Mouse (Mus musculus) testis, adult 2 months (tissue): ENCODE measurements around the gene Acss1. TPM values are rescaled to one million over a fixed set of nuclear protein-coding genes. Genes with fewer than 3 reads are reported as not detected.

ENCODE experiments used
- H3K27ac ChIP-seq: fragments of 200-500 bp; 2 replicates; pipeline ENCODE4 v1.5.1; 2012; ENCODE audit warnings: low read depth, low read length; ENCODE audit not compliant: control insufficient read depth, insufficient read depth
- H3K27me3 ChIP-seq: fragments of 200-500 bp; 2 replicates; pipeline ENCODE4 v1.6.1; 2012; ENCODE audit warnings: mild to moderate bottlenecking, low read length, moderate library complexity; ENCODE audit not compliant: control insufficient read depth, insufficient read depth
- H3K36me3 ChIP-seq: fragments of 200-500 bp; 2 replicates; pipeline ENCODE4 v1.6.1; 2012; ENCODE audit warnings: mild to moderate bottlenecking, low read length; ENCODE audit not compliant: control insufficient read depth, insufficient read depth
- H3K4me1 ChIP-seq: fragments of 200-500 bp; 2 replicates; pipeline ENCODE4 v1.6.1; 2012; ENCODE audit warnings: low read length; ENCODE audit not compliant: control insufficient read depth, insufficient read depth
- H3K4me3 ChIP-seq: fragments of 200-500 bp; 2 replicates; pipeline ENCODE4 v1.5.1; 2012; ENCODE audit warnings: low read depth, mild to moderate bottlenecking, low read length, moderate library complexity, mixed read lengths; ENCODE audit not compliant: control insufficient read depth
- CTCF ChIP-seq: fragments of 200-500 bp; IDR thresholded peaks from 2 replicates; pipeline ENCODE4 v1.5.1; 2012; ENCODE audit warnings: low read depth, mild to moderate bottlenecking, inconsistent platforms, low read length, moderate library complexity; ENCODE audit not compliant: control insufficient read depth, insufficient read depth, insufficient replicate concordance
- POLR2A ChIP-seq: fragments of 200-500 bp; IDR thresholded peaks from 2 replicates; pipeline ENCODE4 v1.6.1; 2012; ENCODE audit warnings: low read depth, mild to moderate bottlenecking, inconsistent platforms, low read length, moderate library complexity; ENCODE audit not compliant: control insufficient read depth
- polyA plus RNA-seq: library from polyadenylated mRNA; depleted of rRNA; stranded (reverse); fragments of >200 nt; gene quantifications from 2 replicates; pipeline ENCODE4 v1.2.3, GENCODE M21; 2012

The Acss1 gene
- polyA plus RNA-seq, 1 experiment, result 14.6 TPM

DNA sequence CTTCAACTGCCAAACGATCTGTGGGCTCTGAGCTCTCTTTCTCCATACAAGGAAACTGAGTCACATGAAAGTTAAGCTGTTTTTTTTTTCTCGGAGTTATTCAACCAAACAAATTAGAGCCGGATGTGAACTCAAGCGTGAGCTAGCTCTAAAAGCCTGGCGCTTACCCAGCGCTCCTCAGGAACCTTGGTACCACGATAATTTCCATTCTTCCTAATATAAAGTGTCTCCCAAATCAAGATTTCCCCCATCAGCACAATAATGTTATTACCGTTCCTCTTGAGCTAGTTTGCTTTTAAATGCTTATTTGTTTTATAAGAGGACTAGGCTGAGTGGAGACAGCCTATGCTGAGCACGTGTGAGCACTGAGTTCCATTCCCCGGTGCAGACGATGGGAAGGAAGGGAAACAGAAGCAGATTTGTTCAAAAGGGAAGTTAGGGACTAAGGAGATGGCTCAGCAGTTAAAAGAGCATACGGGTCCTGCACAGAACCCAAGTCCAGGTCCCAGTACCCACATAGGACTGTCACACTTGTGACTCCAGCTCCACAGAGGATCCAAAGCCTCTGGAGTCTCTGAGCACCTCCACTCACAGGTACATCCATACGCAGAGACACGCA lies 20.5 kb downstream of the Acss1 start:
- H3K27ac ChIP-seq, result peak overlapping the region; percentile 30; the same call in 1 of the 2 replicates
- no peak for TF ChIP-seq CTCF
- TF ChIP-seq POLR2A, result no peak
- H3K36me3 ChIP-seq, result no peaks in the 10 kb centered on the region
- H3K4me1 ChIP-seq, result peaks cover 5% of the 10 kb centered on the region
- no peaks in the 10 kb centered on the region for H3K27me3 ChIP-seq
- no peak overlapping the region for H3K4me3 ChIP-seq

DNA sequence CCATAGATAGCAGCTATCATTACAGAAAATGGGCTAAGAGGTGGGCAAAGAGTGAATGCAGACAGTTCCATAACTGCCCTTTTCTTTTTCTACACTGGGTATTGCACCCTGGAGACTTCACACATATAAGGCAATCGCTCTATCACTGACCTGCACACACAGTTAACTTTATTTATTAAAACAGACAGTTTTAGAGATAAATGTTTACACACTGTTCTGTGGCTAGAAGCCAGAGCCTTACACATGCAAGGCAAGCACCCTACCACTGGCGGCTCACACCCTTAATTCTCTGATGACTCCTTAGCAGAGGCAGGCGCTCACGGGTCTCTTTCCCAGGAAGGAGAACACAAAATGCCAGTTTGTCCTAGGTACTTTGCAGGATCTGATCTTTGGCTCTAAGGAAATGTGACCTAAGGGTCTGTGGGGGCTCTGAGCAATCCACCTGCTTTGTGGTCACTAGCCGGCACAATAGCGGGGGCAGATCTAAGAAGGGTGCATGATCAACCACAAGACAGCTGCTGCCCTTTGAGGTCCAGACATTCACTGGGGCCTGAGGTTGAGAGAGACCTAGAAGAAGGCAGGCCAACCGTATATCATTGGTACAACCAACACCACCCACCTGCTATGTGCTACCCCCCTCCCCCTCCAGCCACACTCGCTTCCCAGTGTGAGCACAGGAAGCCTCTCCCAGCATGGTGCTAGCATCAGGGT lies 21.7 kb downstream of the Acss1 start:
- Histone ChIP-seq H3K27me3 (no peaks in the 10 kb centered on the region), H3K4me1 (peaks cover 5% of the 10 kb centered on the region), H3K4me3 (no peak overlapping the region), H3K27ac (no peak overlapping the region), H3K36me3 (no peaks in the 10 kb centered on the region)
- TF ChIP-seq POLR2A (no peak), CTCF (no peak)

DNA sequence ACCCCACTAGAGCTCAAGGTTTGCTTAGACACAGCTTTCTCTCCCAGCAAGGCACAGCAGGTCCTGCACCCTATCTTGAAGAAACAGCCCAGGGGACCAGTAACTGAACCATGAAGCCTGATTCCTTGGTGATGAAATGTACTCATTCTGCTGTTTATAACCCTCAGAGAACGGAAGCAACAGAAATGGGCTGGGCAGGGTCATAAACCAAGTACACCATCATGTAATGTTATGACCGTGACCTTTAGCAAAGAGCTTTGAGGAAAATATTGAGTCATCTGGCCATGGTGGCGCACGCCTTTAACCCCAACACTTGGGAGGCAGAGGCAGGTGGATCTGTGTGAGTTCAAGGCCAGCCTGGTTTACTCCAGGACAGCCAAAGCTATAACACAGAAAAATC lies 23.1 kb downstream of the Acss1 start:
- Histone ChIP-seq H3K36me3 (no peaks in the 10 kb centered on the region), H3K27ac (no peak overlapping the region), H3K27me3 (no peaks in the 10 kb centered on the region), H3K4me3 (no peak overlapping the region), H3K4me1 (peaks cover 5% of the 10 kb centered on the region)
- no peak for TF ChIP-seq CTCF
- TF ChIP-seq POLR2A, result no peak

DNA sequence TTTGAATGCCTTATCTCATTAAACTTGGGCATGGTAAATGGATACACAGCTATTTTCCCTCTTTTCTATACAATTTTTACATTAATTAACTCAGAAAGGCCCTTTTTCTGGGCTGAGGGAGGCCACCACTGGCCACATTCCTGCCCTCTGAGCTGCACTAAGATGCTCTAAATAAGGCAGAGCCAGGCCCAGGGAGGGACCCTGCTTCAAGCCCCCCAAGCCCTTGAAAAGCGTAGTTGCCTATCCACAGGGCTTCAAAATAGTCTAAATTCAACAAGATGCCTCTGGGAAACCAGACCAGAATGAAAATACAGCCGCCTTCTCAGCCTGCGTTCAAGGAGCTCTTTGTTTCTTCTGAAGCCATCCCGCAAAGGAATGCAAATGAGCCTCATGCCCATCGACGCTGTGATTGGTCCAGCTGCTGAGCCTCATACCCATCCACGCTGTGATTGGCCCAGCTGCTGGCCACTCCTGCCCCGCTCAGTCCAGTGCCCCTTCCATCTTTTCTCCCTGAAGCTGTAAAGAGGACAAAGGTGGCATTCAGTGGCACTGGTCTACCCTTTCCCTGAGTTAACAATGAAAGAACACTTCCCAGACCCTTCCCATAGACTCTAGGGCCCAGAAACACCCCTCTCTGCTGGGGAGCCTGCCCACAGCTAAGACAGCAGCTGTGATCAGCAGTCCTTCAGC lies 24.4 kb downstream of the Acss1 start:
- Histone ChIP-seq H3K27ac (no peak overlapping the region), H3K36me3 (no peaks in the 10 kb centered on the region), H3K4me3 (no peak overlapping the region), H3K4me1 (peaks cover 5% of the 10 kb centered on the region), H3K27me3 (no peaks in the 10 kb centered on the region)
- TF ChIP-seq CTCF, result no peak
- no peak for TF ChIP-seq POLR2A

DNA sequence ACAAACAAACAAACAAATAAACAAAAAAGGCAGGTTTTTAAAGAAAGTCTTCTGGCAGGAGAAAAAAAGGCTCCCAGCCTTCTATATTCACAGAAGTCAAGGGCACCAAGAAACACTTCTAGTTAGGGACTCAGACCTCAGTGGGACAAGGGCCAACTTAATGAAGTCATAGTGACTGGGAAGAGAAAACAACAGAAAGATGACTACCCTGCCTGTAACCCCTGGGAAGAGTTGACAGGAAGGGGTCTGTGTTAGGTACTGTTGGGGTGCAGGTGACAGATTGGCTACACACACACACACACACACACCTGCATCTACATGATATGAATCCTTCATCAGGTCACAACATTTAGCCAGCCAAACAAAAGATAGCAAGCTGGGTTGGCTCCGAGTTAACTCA lies 25.1 kb downstream of the Acss1 start:
- no peak overlapping the region for H3K4me3 ChIP-seq
- H3K27me3 ChIP-seq, result no peaks in the 10 kb centered on the region
- H3K27ac ChIP-seq, result no peak overlapping the region
- no peaks in the 10 kb centered on the region for H3K36me3 ChIP-seq
- H3K4me1 ChIP-seq, result peaks cover 5% of the 10 kb centered on the region
- TF ChIP-seq POLR2A (no peak), CTCF (no peak)

DNA sequence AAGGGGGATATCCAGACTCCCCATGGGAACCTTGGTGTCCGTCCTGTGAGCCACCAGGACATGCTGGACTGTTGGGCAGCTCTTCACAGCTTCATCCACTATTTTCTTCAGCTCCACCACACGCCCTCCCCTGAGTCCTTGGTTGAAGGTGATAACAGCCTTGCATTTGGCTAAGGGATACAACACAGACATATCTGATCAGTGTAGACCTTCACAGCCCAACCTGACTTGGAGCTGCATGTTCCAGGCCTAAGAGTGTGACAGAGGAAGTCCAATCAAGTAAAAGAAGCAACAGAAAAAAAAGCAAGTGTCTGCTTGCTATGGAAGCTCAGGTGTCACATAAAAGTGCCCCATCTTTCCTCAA lies 29.9 kb downstream of the Acss1 start:
- Histone ChIP-seq H3K4me1 (no peaks in the 10 kb centered on the region), H3K4me3 (no peak overlapping the region), H3K36me3 (no peaks in the 10 kb centered on the region), H3K27me3 (no peaks in the 10 kb centered on the region), H3K27ac (no peak overlapping the region)
- no peak for TF ChIP-seq CTCF
- no peak for TF ChIP-seq POLR2A

DNA sequence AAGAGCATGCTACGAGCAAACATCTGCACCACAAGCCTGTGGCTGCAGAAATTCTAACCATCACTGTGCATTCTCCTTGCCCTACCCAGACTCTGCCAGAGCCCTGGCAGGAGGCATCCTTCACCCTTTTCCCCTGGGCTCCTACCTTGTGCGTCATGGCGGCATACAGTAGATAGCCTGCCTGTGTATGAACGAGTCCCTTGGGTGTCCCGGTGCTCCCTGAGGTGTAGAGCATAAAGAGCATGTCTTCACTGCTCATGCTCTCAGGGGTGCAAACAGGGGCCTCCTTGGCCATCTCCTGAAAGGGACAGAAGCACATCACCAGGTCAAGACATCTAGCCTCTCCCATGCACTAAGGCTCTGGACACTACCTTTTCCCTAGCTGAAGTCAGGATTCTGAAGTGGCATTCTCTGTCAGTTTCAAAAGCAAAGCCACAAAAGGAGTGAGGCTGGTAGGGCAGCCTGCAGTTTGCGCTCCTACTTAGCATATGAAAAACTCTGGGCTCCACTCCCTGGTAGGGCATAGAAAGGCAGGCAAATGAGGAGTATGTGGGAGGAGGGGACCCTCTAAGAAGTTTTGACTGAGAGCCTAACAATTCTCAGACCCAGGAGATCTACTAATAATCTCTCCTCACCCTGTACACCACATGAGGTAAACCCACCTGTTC lies 30.5 kb downstream of the Acss1 start:
- no peak overlapping the region for H3K4me3 ChIP-seq
- H3K27me3 ChIP-seq, result no peaks in the 10 kb centered on the region
- TF ChIP-seq POLR2A (no peak), CTCF (no peak)
- no peaks in the 10 kb centered on the region for H3K36me3 ChIP-seq
- H3K27ac ChIP-seq, result no peak overlapping the region
- H3K4me1 ChIP-seq, result no peaks in the 10 kb centered on the region
